Mouse (Mus musculus): ENCODE measurements around the gene Xrcc5. TPM values are rescaled to one million over a fixed set of nuclear protein-coding genes. Genes with fewer than 3 reads are reported as not detected.

Xrcc5 gene
- polyA plus RNA-seq, 1 experiment from 2014 or later, result 45.2 TPM

DNA sequence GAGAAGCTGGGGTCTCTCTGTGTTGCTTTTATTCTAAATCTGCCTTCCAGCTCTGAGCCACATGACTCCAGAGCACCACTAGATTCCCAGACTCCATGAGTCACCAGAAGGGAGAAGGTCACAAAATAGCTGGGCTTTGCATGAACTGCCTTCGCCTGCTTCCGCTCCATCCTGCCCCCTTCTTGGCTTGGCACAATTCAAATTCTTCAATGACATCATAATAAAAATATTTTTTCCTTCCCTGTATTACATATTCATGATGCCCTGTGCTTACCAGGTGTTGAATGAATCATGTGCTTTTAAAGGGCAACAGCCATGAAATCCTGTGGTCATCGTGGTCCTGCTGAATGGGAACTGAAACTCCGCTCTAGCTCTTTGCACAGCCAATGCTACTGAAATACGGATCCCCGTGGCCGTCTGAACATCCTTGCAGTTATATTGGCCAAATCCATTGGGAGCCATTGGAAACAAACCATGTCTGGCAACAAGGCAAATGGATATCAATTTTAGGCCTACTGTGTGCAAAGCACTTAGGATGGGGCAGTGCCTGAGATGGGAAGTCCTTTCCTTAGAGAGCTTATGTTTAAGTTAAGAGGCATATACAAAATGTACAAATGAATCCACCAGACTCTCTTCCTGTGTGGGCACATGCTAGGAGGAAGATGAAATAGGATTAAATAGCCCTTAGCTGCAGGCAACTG lies 122.0 kb downstream of the Xrcc5 start:
- ATAC-seq (ENCODE audit: low FRiP score), result no peak
- no peaks in the 10 kb centered on the region for H3K9me3 ChIP-seq
- WGBS, result 91% methylated on average over 7 of the region's 7 CpGs
- H3K27ac ChIP-seq, result no peak overlapping the region
- H3K4me3 ChIP-seq (replicated peaks), result no peak overlapping the region
- H3K36me3 ChIP-seq (replicated peaks), result no peaks in the 10 kb centered on the region
- no peaks in the 10 kb centered on the region; the same call in 1 of the 2 replicates for H3K4me1 ChIP-seq
- H3K9ac ChIP-seq, result no peak overlapping the region
- no peak overlapping the region for H3K4me2 ChIP-seq
- H3K27me3 ChIP-seq, result no peaks in the 10 kb centered on the region

DNA sequence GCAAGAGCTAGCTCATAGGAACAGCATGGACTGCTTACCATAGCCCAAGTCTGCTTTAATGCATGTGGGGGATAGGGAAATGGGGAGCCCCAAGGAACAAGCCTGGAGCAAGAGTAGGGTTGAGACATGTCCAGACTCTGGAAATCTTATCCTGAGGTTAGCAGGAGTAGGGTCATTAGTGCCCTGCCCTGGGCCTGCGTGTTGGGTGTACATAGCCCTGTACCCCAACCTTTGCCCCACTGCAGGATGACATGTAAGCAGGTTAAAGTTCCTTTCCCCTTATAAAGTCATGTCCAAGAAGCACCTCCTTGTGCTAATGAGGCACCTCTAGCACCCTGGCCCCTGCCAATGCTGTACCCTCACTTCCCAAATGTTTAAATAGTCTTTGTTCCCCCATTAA lies 125.4 kb downstream of the Xrcc5 start:
- Histone ChIP-seq H3K36me3 (replicated peaks) (no peaks in the 10 kb centered on the region), H3K27me3 (no peaks in the 10 kb centered on the region), H3K4me2 (no peak overlapping the region), H3K4me3 (replicated peaks) (no peak overlapping the region), H3K27ac (no peak overlapping the region), H3K4me1 (no peaks in the 10 kb centered on the region; the same call in 1 of the 2 replicates), H3K9ac (no peak overlapping the region), H3K9me3 (no peaks in the 10 kb centered on the region)
- WGBS, result 75% methylated on average over 1 of the region's 1 CpGs
- ATAC-seq (ENCODE audit: low FRiP score), result no peak

DNA sequence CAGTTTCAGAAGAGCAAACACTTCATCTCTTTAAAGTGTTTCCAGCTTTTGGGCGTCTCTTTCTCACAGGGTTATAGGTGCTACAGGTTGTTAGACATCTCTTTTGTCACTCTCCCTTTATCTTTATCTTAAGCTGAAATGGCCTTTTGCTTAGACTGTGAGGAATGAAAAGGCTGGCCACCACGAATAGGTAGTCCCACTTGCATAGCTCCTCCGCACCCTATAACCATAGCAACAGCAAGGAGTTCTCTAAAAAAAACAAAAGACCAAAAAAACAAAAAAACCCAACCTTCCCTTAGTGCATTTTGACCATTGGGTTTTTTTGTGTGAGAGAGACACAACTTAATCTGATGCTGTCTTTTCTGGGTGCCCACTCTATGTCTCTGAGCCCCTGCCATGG lies 127.3 kb downstream of the Xrcc5 start:
- Histone ChIP-seq H3K36me3 (replicated peaks) (no peaks in the 10 kb centered on the region), H3K9ac (no peak overlapping the region), H3K4me1 (no peaks in the 10 kb centered on the region; the same call in 1 of the 2 replicates), H3K4me2 (no peak overlapping the region), H3K27ac (no peak overlapping the region), H3K27me3 (no peaks in the 10 kb centered on the region), H3K9me3 (no peaks in the 10 kb centered on the region), H3K4me3 (replicated peaks) (no peak overlapping the region)
- 59% methylated on average over 3 of the region's 3 CpGs for WGBS
- no peak for ATAC-seq (ENCODE audit: low FRiP score)

DNA sequence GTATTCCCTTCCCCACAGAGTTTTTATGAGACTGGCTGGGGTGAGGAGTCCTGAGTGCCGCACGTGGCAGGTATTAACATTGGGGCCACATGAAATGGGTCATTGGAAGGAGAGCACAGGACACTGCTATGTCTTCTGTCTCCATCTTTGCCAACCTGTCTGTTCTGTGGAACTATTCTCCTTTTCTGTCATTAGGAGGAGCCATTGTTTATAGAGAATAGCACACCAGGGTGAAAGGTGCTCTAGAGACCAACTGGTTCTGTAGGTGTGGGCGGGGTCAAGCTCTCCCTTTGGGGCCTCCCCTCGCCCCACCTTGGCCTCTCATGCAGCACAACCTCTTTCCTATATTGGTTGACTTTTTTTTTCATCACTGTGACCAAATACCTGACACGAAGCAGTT lies 129.7 kb downstream of the Xrcc5 start:
- Histone ChIP-seq H3K27ac (no peak overlapping the region), H3K9me3 (no peaks in the 10 kb centered on the region), H3K4me2 (no peak overlapping the region), H3K4me3 (replicated peaks) (no peak overlapping the region), H3K4me1 (no peaks in the 10 kb centered on the region; the same call in 1 of the 2 replicates), H3K36me3 (replicated peaks) (no peaks in the 10 kb centered on the region), H3K27me3 (no peaks in the 10 kb centered on the region), H3K9ac (no peak overlapping the region)
- WGBS, result 80% methylated on average over 5 of the region's 5 CpGs
- no peak for ATAC-seq (ENCODE audit: low FRiP score)

DNA sequence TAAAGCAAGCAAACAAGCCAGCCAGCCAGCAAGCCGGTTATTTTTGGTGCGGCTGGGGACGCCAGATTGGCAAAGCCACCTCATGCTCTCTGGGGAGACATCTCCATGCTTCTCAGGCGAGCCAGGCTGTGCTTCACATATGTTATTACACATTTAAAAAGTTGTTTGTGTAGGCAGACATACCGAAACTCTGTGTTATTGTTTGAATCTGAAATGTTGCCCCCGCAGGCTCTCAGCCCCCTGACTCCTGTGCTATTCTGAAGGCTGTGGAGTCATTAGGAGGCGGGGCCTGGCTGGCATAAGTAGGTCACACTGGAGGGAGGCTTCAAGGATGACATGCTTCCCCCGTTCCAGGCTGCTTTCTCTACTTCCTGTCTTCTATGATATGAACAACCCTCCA lies 131.9 kb downstream of the Xrcc5 start:
- Histone ChIP-seq H3K27ac (no peak overlapping the region), H3K4me1 (no peaks in the 10 kb centered on the region; the same call in 1 of the 2 replicates), H3K9me3 (no peaks in the 10 kb centered on the region), H3K4me2 (no peak overlapping the region), H3K27me3 (no peaks in the 10 kb centered on the region), H3K36me3 (replicated peaks) (no peaks in the 10 kb centered on the region), H3K4me3 (replicated peaks) (no peak overlapping the region), H3K9ac (no peak overlapping the region)
- 79% methylated on average over 8 of the region's 8 CpGs for WGBS
- no peak for ATAC-seq (ENCODE audit: low FRiP score)

DNA sequence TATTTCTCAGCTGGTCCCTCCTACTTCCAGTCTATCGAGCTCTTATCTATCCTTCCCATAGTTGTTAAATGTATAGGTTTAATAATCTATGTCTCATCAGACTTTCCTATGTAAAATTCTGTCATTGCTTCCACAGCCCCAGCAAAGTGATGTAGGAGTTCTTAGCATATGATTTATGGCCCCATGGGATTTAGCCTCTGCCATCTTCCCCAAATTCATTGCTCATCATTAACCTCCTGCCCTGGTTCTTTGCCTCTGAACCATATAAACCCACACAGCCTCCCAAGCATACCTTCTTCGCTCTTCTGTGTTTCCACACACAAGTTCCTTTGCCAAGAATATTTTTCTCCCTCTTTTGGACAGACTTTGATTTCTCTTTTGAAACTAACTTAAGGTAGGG lies 135.5 kb downstream of the Xrcc5 start:
- WGBS, result 95% methylated on average over 2 of the region's 2 CpGs
- Histone ChIP-seq H3K4me2 (no peak overlapping the region), H3K9ac (no peak overlapping the region), H3K27ac (no peak overlapping the region), H3K27me3 (no peaks in the 10 kb centered on the region), H3K4me1 (no peaks in the 10 kb centered on the region; the same call in 1 of the 2 replicates), H3K9me3 (no peaks in the 10 kb centered on the region), H3K36me3 (replicated peaks) (no peaks in the 10 kb centered on the region), H3K4me3 (replicated peaks) (no peak overlapping the region)
- no peak for ATAC-seq (ENCODE audit: low FRiP score)

Other genes with a start within 250 kb of the Xrcc5 start
- 2.0 and 3.0 TPM in 2 replicates for gene Mreg, start 95.1 kb upstream of the Xrcc5 start, polyA plus RNA-seq (2016; fragmentation: Nextera tagmentation; extraction: Ambion mirVana)
- gene Pecr, start 23.1 kb upstream of the Xrcc5 start, polyA plus RNA-seq (2016; fragmentation: Nextera tagmentation; extraction: Ambion mirVana), result 15.0 and 15.2 TPM in 2 replicates
- gene Tmem169, start 23.1 kb upstream of the Xrcc5 start, polyA plus RNA-seq (2016; fragmentation: Nextera tagmentation; extraction: Ambion mirVana), result 20.4 and 21.0 TPM in 2 replicates
- gene March4, start 229.5 kb downstream of the Xrcc5 start, polyA plus RNA-seq (2016; fragmentation: Nextera tagmentation; extraction: Ambion mirVana), result 0.57 and 0.91 TPM in 2 replicates

All from forebrain, embryonic 12.5 days (tissue).